Mouse (Mus musculus) gastrocnemius, postnatal 36 days (tissue): ENCODE data around the gene Ccl27a. TPM values are rescaled to one million over a fixed set of nuclear protein-coding genes. Genes with fewer than 3 reads are reported as not detected.

Experiments used
- DNase-seq, 2 experiments: peaks; one replicate each; pipeline ENCODE4 v3.0.0; 2022
- intact Hi-C: fragments of 180-260 bp; cut with DNase I; formaldehyde crosslinking; loops from one replicate; pipeline ENCODE4 v1.15.1; 2025
- total RNA-seq, 2 experiments: library from RNA; stranded (reverse); gene quantifications; 2 replicates each; pipeline ENCODE4 v1.2.3; 2021

Ccl27a gene
- total RNA-seq, 2 experiments from 2014 or later = 18.5 to 19.1 TPM

DNA sequence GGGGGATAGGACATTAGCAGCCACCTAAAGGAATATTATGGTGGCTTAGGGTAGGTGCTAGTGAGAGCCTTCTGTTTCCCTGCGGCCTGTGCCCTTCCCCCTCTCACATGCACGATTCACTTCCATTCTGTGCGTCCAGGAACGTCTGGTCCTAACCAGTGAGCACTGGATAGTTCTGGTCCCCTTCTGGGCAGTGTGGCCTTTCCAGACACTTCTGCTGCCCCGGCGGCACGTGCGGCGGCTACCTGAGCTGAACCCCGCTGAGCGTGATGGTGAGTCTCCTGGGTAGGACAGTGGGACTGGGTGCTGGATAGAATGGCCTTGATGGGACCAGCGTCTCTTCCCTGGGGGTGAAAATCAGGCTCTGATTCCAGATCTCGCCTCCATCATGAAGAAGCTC is 16.7 kb downstream of the Ccl27a start:
- DNase-seq = no peak
- intact Hi-C loops = no loop called here

DNA sequence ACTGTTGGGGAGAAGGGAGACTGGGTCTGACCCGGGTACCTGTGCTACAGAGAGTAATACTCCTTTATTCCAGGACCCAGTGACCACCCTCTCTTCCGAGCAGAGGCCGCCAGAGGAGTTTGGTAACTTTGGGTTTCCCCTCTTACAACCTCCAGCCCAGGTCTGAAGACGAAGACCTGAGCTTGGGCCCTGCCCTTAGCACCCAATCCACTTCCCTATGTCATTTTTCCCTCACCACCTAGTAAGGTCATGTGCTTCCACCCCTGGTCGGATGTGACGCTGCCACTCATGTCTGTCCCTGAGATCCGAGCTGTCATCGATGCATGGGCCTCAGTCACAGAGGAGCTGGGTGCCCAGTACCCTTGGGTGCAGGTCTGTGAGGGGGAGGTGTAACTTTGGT is 17.6 kb downstream of the Ccl27a start:
- intact Hi-C loops = no loop called here
- no peak for DNase-seq

GRCm38 (mm10) chr4:41755338-41756305 is 18.4 kb downstream of the Ccl27a start, which contains the start of gene Sigmar1:
TSS of gene Sigmar1 (minus strand) at chr4:41756157.
- intact Hi-C loops = no loop called here

DNA sequence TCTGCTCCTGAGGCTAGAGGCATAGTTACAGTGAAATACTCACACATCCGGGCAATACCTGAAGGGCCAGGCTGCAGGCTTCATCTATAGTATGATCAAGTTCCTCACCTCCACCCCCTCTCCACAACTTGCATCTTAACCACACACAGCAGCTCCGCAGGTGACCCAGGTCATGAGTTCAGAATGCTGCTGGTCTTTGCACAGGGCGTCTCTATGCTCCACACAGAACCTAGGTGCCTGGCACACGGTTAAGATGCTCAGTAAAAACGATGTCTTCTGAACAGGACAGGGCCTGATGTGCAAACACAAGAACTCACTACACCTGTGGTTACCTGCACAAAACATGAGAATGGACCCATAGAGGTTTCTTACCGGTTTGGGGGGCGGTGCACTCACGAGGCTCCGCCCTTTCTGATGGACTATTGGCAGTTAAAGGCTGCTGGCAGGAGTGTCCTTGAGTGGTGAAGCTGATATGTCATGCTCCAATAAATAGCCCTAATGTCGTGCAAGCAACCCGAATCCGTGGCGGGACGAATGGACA is 19.2 kb downstream of the Ccl27a start, which contains the start of gene Galt:
TSS of gene Galt (plus strand) at position 432 of the 541 bp plus-strand sequence.
- intact Hi-C loops = no loop called here
- no peak for DNase-seq

More at GRCm38 (mm10) chr4:41755338-41756305, 18.4 kb downstream of the Ccl27a start, which contains the start of gene Sigmar1:
- DNase-seq = peak; percentile 82

- intact Hi-C loops = no loop called here
- DNase-seq = no peak
Measured at GRCm38 (mm10) chr4:41745021-41745420, 29.0 kb downstream of the Ccl27a start.

GRCm38 (mm10) chr4:41744131-41744530 is 29.9 kb downstream of the Ccl27a start:
- DNase-seq = no peak
- intact Hi-C loops = no loop called here

- intact Hi-C loops = no loop called here
- DNase-seq = peak; percentile 88
Measured at GRCm38 (mm10) chr4:41741158-41741560, 32.9 kb downstream of the Ccl27a start.

GRCm38 (mm10) chr4:41740380-41741157 is 33.5 kb downstream of the Ccl27a start:
- peak in 1 of 2 experiments; percentile 48 for DNase-seq
- intact Hi-C loops = no loop called here

GRCm38 (mm10) chr4:41739260-41739659 is 34.8 kb downstream of the Ccl27a start:
- no peak for DNase-seq
- intact Hi-C loops = no loop called here

GRCm38 (mm10) chr4:41738256-41738603 is 35.8 kb downstream of the Ccl27a start:
- intact Hi-C loops = no loop called here
- no peak for DNase-seq

DNA sequence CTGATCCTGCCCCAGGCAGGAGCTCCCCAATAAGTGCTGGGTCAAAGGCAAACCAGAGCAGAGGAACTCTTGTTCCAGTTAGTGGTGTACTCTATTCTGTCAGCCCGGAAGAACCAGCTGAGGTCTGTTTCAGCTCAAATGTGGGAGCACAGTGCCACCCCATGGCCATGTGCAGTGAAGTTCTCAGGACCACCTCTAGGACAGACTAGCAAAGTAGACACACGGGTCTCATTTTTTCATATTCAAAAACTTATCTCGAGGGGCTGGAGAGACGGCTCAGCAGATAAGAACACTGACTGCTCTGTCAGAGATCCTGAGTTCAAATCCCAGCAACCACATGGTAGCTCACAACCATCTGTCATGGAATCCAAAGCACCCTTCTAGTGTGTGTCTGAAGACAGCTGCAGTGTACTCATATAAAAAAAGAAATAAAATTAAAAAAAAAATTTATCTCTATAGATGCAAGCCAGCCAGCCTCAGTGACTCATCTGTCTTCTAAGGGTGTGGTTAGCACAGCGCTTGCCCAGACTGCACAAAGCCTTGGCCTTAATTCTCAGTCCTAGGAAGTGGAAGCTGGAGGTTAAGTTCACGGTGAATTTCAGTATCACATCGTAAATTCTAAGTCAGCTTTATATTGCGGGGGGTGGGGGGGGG is 36.3 kb downstream of the Ccl27a start:
- DNase-seq = peak; percentile 67 to 68

DNA sequence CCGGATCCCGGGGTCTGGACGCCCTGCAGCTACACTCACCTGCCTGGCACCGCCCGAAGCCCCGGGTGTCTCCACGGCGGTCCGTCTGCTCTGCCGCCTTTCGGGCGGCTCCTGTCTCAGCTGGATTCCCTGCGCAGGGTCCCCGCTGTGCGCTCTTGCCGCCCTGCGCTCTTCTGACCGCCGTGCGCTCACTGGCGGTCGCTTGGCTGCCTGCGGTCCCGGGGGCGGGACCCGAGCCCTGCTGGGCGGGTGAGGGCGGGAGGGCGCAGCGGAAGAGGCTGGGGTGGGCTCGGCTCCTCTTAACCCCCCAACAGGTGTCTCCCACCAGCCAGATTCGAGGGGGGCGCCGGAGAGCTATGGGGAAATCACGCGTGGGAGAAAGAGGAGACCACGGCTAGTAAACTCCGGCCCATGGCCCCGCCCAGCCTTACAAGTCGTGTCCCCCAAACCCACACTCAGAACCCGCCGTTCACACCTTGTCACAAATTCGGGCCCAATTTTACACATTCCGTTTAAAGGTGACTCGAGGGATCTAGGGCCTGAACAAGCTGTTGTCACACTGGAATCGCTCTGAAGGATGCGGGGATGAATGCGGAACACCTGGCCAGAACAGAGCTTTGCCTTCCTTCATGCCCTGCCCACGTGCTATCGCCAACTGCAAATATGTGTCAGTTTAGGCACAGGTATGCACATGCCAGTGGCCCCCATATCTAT is 42.8 kb downstream of the Ccl27a start, which contains the start of gene Arid3c:
TSS of gene Arid3c (minus strand) at position 91 of the 714 bp plus-strand sequence.
- intact Hi-C loops = no loop called here
- no peak for DNase-seq

More for the DNA sequence above, 36.3 kb downstream of the Ccl27a start:
- intact Hi-C loops = loop anchor here (1.0 kb wide), 1 partner anchor 20 kb away; no protein-coding TSS in a partner anchor

DNA sequence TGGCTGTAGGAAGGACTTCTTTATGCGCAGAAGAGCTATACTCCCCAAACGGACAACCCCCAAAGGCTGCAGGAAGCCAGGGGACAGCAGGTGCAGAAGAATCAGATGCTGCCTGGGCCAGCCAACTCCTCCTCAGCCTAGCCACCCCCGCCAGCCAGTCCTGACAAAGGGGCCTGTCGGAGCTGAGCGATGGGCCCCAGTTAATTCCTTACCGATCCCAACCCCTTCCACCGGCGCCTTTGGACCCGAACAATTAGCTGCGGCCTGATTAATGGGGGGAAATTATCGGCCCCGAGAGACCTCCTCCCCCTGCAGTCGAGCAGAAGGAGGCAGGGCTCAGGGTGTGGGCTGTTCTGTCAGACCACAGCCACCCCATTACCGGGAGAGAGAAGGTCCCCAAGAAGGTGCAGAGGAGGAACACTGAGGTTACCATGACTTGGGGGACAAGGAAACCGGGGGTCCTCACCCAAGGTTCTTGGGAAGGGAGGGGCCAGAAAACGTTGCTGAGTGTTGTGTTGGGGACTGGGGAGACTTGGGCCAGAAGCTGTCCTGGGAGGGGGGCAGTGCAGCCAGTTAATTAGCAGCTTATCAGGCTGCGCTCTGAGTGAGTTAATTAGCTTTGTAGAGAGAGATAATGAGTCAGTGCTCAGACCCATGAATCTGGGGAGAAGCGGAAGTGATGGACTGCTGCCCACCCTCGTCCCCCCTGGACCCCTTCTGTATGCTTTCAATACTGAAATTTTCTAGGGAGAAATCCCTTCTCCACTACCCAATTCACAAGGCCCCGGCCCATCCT is 47.0 kb downstream of the Ccl27a start:
- DNase-seq = no peak
- intact Hi-C loops = no loop called here

DNA sequence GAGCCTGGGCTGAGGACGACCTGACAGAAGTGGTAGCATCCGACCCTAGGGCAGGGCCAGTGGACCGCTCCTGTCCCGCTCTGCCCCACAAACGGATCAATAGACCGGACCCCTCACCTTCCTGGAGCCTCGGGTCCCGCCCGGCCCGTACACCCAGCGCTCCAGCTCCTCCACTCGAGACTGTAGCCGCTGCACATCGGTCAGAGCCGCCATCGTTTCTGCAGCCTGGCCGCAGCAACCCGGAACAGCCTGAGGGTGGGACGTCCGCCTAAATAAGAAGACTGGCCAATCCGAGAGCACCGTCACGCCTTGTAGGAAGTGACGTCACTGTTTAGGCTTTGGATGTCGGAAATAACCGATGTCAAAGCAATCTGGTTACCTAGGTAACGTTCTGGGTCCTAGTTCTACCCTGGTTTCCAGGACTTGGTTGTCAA is 51.1 kb downstream of the Ccl27a start, which contains the start of gene Dctn3:
TSS of gene Dctn3 (minus strand) at position 253 of the 434 bp plus-strand sequence.
- DNase-seq = peak; percentile 72 to 77
- intact Hi-C loops = no loop called here
